ENCODE assay signal across 30 mouse cellular contexts in genomic region chr8:110522985-110523384, GRCm38 (mm10).
DNase-seq lines count a peak whose midpoint lies in the region; ATAC-seq lines count a peak whose summit lies in the region.
"Had no signal": no experiment of that assay in that cellular context is flagged by ENCODE, and none has a peak within 500 bp of the region (broad histone marks: within the 10 kb centered on the region; RNA-seq: fewer than 3 reads in every experiment).

No protein-coding gene starts in this region.

- no peaks in the 10 kb centered on the region for H3K9me3 ChIP-seq in midbrain, embryonic 15.5 days
- no peaks in the 10 kb centered on the region for H3K9me3 ChIP-seq in forebrain, embryonic 14.5 days (replicated peaks; ENCODE audit: control insufficient read depth, low read length)
- H3K9me3 ChIP-seq: embryonic facial prominence, embryonic 13.5 days; forebrain, embryonic 10.5 days; forebrain, embryonic 13.5 days; heart, embryonic 12.5 days; heart, embryonic 15.5 days had no signal

- no peaks in the 10 kb centered on the region for H3K36me3 ChIP-seq in midbrain, embryonic 15.5 days (replicated peaks)
- H3K36me3 ChIP-seq in forebrain, embryonic 14.5 days (ENCODE audit: control insufficient read depth, insufficient read depth, low read length) = no peaks in the 10 kb centered on the region
- H3K36me3 ChIP-seq: embryonic facial prominence, embryonic 13.5 days; forebrain, embryonic 10.5 days; heart, embryonic 12.5 days; heart, embryonic 15.5 days had no signal

- no peaks in the 10 kb centered on the region for H3K4me1 ChIP-seq in midbrain, embryonic 15.5 days
- H3K4me1 ChIP-seq in forebrain, embryonic 14.5 days (ENCODE audit: control insufficient read depth, insufficient read depth, low read length) = no peaks in the 10 kb centered on the region
- H3K4me1 ChIP-seq: embryonic facial prominence, embryonic 13.5 days; forebrain, embryonic 10.5 days; forebrain, embryonic 13.5 days; heart, embryonic 15.5 days had no signal

- ATAC-seq in midbrain, embryonic 15.5 days (replicated peaks) = no peak
- no peak for ATAC-seq in forebrain, embryonic 14.5 days
- ATAC-seq: activated CD4-positive, CD25-positive, alpha-beta regulatory T cell, adult 4 months; CD4-positive, CD25-positive, alpha-beta regulatory T cell, adult 4 months; forebrain, embryonic 13.5 days; forebrain, postnatal 0 days; hindbrain, postnatal 0 days; inflammation-experienced regulatory T-cells, adult 6 months; intestine, embryonic 16.5 days had no signal

- no peak overlapping the region for H3K4me3 ChIP-seq in midbrain, embryonic 15.5 days
- H3K4me3 ChIP-seq in forebrain, embryonic 14.5 days (ENCODE audit: low read depth, low read length) = no peak overlapping the region
- H3K4me3 ChIP-seq: embryonic facial prominence, embryonic 13.5 days; forebrain, embryonic 10.5 days; forebrain, embryonic 13.5 days; gastrocnemius, adult 2 months; heart, embryonic 12.5 days; heart, embryonic 15.5 days had no signal

- WGBS in midbrain, embryonic 15.5 days = 75% methylated on average over 15 of the region's 15 CpGs
- 73% methylated on average over 15 of the region's 15 CpGs for WGBS in forebrain, embryonic 14.5 days

- no peak overlapping the region for H3K4me2 ChIP-seq in midbrain, embryonic 15.5 days
- no peak overlapping the region for H3K4me2 ChIP-seq in forebrain, embryonic 14.5 days (ENCODE audit: low read length)
- H3K4me2 ChIP-seq: embryonic facial prominence, embryonic 13.5 days; forebrain, embryonic 13.5 days; heart, embryonic 12.5 days; heart, embryonic 15.5 days; hindbrain, embryonic 14.5 days had no signal

- intact Hi-C loops in left cerebral cortex, postnatal 4 days (cut with DNase I) = no loop called here

- H3K27ac ChIP-seq in midbrain, embryonic 15.5 days = no peak overlapping the region
- no peak overlapping the region for H3K27ac ChIP-seq in forebrain, embryonic 14.5 days (ENCODE audit: low read depth, low read length)
- H3K27ac ChIP-seq: embryonic facial prominence, embryonic 13.5 days; forebrain, embryonic 10.5 days; forebrain, embryonic 13.5 days; gastrocnemius, adult 2 months; heart, embryonic 15.5 days; hindbrain, embryonic 14.5 days; hindbrain, postnatal 0 days had no signal

- H3K27me3 ChIP-seq in midbrain, embryonic 15.5 days (replicated peaks) = no peaks in the 10 kb centered on the region
- no peaks in the 10 kb centered on the region for H3K27me3 ChIP-seq in forebrain, embryonic 14.5 days (replicated peaks; ENCODE audit: control insufficient read depth, insufficient read depth, low read length)
- H3K27me3 ChIP-seq: embryonic facial prominence, embryonic 13.5 days; forebrain, embryonic 13.5 days; heart, embryonic 12.5 days; heart, embryonic 15.5 days had no signal

- DNase-seq in testis, postnatal 10 days (ENCODE audit: low spot score) = peak; percentile 30
- DNase-seq in testis, postnatal 14 days (ENCODE audit: low spot score) = no peak
- DNase-seq in ES-CJ7 (ENCODE audit: low read depth, low spot score) = peak; percentile 88
- DNase-seq in WW6 (ENCODE audit: low read depth, low spot score) = peak; percentile 76
- no peak for DNase-seq in forebrain, embryonic 14.5 days (ENCODE audit: low spot score)
- DNase-seq in left cerebral cortex, postnatal 4 days = no peak
- DNase-seq: adrenal gland, adult 8-10 months; adrenal gland, postnatal 25 days; cerebellum, adult 2 months; cerebellum, adult 9-11 months; cerebellum, postnatal 25 days; forebrain, postnatal 0 days; gastrocnemius, adult 2 months; gastrocnemius, postnatal 14 days; heart, adult 18-20 months; heart, postnatal 10 days; heart, postnatal 36 days; kidney, adult 18-20 months had no signal

- H3K9ac ChIP-seq in midbrain, embryonic 15.5 days = no peak overlapping the region
- H3K9ac ChIP-seq in forebrain, embryonic 14.5 days (ENCODE audit: low read length) = no peak overlapping the region
- H3K9ac ChIP-seq: embryonic facial prominence, embryonic 13.5 days; forebrain, embryonic 13.5 days; forebrain, postnatal 0 days; heart, embryonic 12.5 days; heart, embryonic 15.5 days; hindbrain, embryonic 14.5 days had no signal

Comparison
In these comparisons a context has a peak if more than half of its experiments do, and no peak if none do; other contexts are left out.
1. DNase-seq: peak in testis, postnatal 10 days (single experiment), ES-CJ7 (single experiment) and WW6 (single experiment); none in testis, postnatal 14 days (single experiment), forebrain, embryonic 14.5 days (single experiment) and left cerebral cortex, postnatal 4 days (single experiment).